Mouse (Mus musculus) CH12.LX (cell line): ENCODE data around the gene Mapkapk2. TPM values are rescaled to one million over a fixed set of nuclear protein-coding genes. Genes with fewer than 3 reads are reported as not detected.

Experiments used
- DNase-seq: peaks from one replicate; pipeline ENCODE4 v3.0.0-alpha.2; 2013; ENCODE audit errors: extremely low read depth
- H3K27ac ChIP-seq: 2 replicates; pipeline ENCODE4 v1.5.1; 2012; ENCODE audit warnings: low read depth, mild to moderate bottlenecking, control low read depth, moderate library complexity; ENCODE audit not compliant: insufficient read depth
- H3K27me3 ChIP-seq: replicated peaks from 2 replicates; pipeline ENCODE3; 2012; ENCODE audit warnings: inconsistent platforms
- H3K36me3 ChIP-seq, 2 experiments: replicated peaks in 1 of 2; 2 replicates each; pipeline versions ENCODE3 to v1.6.1; 2012; ENCODE audit warnings: inconsistent platforms in 1 of 2, low read length in 1 of 2, mild to moderate bottlenecking in 1 of 2, mixed read lengths in 1 of 2, moderate library complexity in 1 of 2; ENCODE audit not compliant: control insufficient read depth in 1 of 2, insufficient read depth in 1 of 2
- H3K4me1 ChIP-seq, 2 experiments: 2 replicates each; pipeline ENCODE4 v1.6.1; 2012; ENCODE audit warnings: inconsistent platforms in 1 of 2, moderate library complexity in 1 of 2; ENCODE audit not compliant: insufficient read depth in 2 of 2, control insufficient read depth in 1 of 2
- H3K4me2 ChIP-seq: 2 replicates; pipeline ENCODE4 v1.6.1; 2012; ENCODE audit warnings: low read depth, mild to moderate bottlenecking, control low read depth; ENCODE audit not compliant: poor library complexity, insufficient read depth, severe bottlenecking
- H3K4me3 ChIP-seq, 3 experiments: fragments of 150-350 bp in 1 of 3; sonication (generic) in 1 of 3; replicated peaks in 1 of 3; 2 replicates each; pipeline versions ENCODE3 to v1.5.1; 2011 to 2012; ENCODE audit warnings: low read depth in 2 of 3, low read length in 2 of 3, mild to moderate bottlenecking in 2 of 3, moderate library complexity in 2 of 3, control low read depth in 1 of 3, improper control_type of control experiment in 1 of 3, inconsistent platforms in 1 of 3, mixed read lengths in 1 of 3; ENCODE audit not compliant: poor library complexity in 1 of 3
- H3K79me2 ChIP-seq: replicated peaks from 2 replicates; pipeline ENCODE4 v1.6.1; 2012; ENCODE audit warnings: mild to moderate bottlenecking, moderate library complexity; ENCODE audit not compliant: control insufficient read depth, poor library complexity, insufficient read depth, severe bottlenecking; ENCODE audit errors: extremely low read depth
- H3K9ac ChIP-seq: 2 replicates; pipeline ENCODE4 v1.6.1; 2012; ENCODE audit warnings: low read depth, mild to moderate bottlenecking, control low read depth, moderate library complexity; ENCODE audit not compliant: insufficient read depth
- H3K9me3 ChIP-seq: replicated peaks from 2 replicates; pipeline ENCODE3; 2012; ENCODE audit warnings: low read length, inconsistent platforms, mixed read lengths
- BHLHE40 ChIP-seq: IDR thresholded peaks from 2 replicates; pipeline ENCODE4 v1.6.1; 2011; ENCODE audit warnings: mild to moderate bottlenecking, low read depth, low read length, improper control_type of control experiment
- CHD1 ChIP-seq: IDR thresholded peaks from 2 replicates; pipeline ENCODE4 v1.6.1; 2012; ENCODE audit warnings: low read depth, low read length, improper control_type of control experiment, inconsistent platforms
- CHD2 ChIP-seq: IDR thresholded peaks from 2 replicates; pipeline ENCODE4 v1.6.1; 2011; ENCODE audit warnings: low read length, improper control_type of control experiment
- E2F4 ChIP-seq: IDR thresholded peaks from 2 replicates; pipeline ENCODE4 v1.6.1; 2011; ENCODE audit warnings: low read depth, low read length, improper control_type of control experiment; ENCODE audit not compliant: insufficient replicate concordance
- EP300 ChIP-seq: IDR thresholded peaks from 2 replicates; pipeline ENCODE4 v1.6.1; 2011; ENCODE audit warnings: low read length, improper control_type of control experiment
- ETS1 ChIP-seq: conservative IDR thresholded peaks from 2 replicates; pipeline ENCODE4 v1.6.1; 2012; ENCODE audit warnings: low read depth, mild to moderate bottlenecking, inconsistent platforms, low read length, improper control_type of control experiment, moderate library complexity
- IRF4 ChIP-seq: IDR thresholded peaks from 2 replicates; pipeline ENCODE4 v1.6.1; 2014; ENCODE audit warnings: low read depth, mild to moderate bottlenecking, inconsistent platforms, low read length, improper control_type of control experiment
- JUND ChIP-seq: conservative IDR thresholded peaks from 2 replicates; pipeline ENCODE4 v1.6.1; 2011; ENCODE audit warnings: low read depth, low read length, improper control_type of control experiment
- KAT2A ChIP-seq: IDR thresholded peaks from 2 replicates; pipeline ENCODE4 v1.6.1; 2012; ENCODE audit warnings: low read length, improper control_type of control experiment, inconsistent platforms; ENCODE audit not compliant: insufficient replicate concordance
- MAX ChIP-seq: IDR thresholded peaks from 2 replicates; pipeline ENCODE4 v1.6.1; 2011; ENCODE audit warnings: low read length, improper control_type of control experiment
- MXI1 ChIP-seq: IDR thresholded peaks from 2 replicates; pipeline ENCODE4 v1.6.1; 2011; ENCODE audit warnings: mild to moderate bottlenecking, low read depth, low read length, improper control_type of control experiment
- MYC ChIP-seq: IDR thresholded peaks from 2 replicates; pipeline ENCODE4 v1.6.1; 2011; ENCODE audit warnings: low read depth, mild to moderate bottlenecking, improper control_type of control experiment, low read length
- NRF1 ChIP-seq: IDR thresholded peaks from 2 replicates; pipeline ENCODE4 v1.6.1; 2014; ENCODE audit warnings: low read depth, mild to moderate bottlenecking, inconsistent platforms, low read length, improper control_type of control experiment, moderate library complexity
- PAX5 ChIP-seq: IDR thresholded peaks from 2 replicates; pipeline ENCODE4 v1.6.1; 2012; ENCODE audit warnings: low read length, inconsistent platforms, mixed read lengths
- POLR2A ChIP-seq: IDR thresholded peaks from 2 replicates; pipeline ENCODE4 v1.6.1; 2011; ENCODE audit warnings: low read depth, mild to moderate bottlenecking, improper control_type of control experiment, low read length
- RCOR1 ChIP-seq: conservative IDR thresholded peaks from 2 replicates; pipeline ENCODE4 v1.6.1; 2012; ENCODE audit warnings: low read depth, mild to moderate bottlenecking, inconsistent platforms, low read length, improper control_type of control experiment
- SIN3A ChIP-seq: IDR thresholded peaks from 2 replicates; pipeline ENCODE4 v1.6.1; 2012; ENCODE audit warnings: low read length, improper control_type of control experiment, inconsistent platforms
- SMC3 ChIP-seq: IDR thresholded peaks from 2 replicates; pipeline ENCODE4 v1.6.1; 2011; ENCODE audit warnings: low read depth, low read length, improper control_type of control experiment
- TCF12 ChIP-seq: IDR thresholded peaks from 2 replicates; pipeline ENCODE4 v1.6.1; 2014; ENCODE audit warnings: low read depth, mild to moderate bottlenecking, inconsistent platforms, low read length, improper control_type of control experiment
- USF2 ChIP-seq: conservative IDR thresholded peaks from 2 replicates; pipeline ENCODE4 v1.6.1; 2011; ENCODE audit warnings: low read depth, low read length, improper control_type of control experiment
- ZNF384 ChIP-seq: IDR thresholded peaks from 2 replicates; pipeline ENCODE4 v1.6.1; 2012; ENCODE audit warnings: low read depth, low read length, improper control_type of control experiment, inconsistent platforms
- dilution Hi-C: fragments of 300-500 bp; cut with MboI; formaldehyde crosslinking; loops from 2 replicates; pipeline ENCODE4 v1.14.3; 2020; ENCODE audit warnings: low sequenced_read_pairs; ENCODE audit not compliant: extremely low pct_unique_long_range_greater_than_20kb, extremely low pct_ligation_motif_present
- in situ Hi-C: fragments of 300-500 bp; cut with MboI; formaldehyde crosslinking; loops from 3 replicates; pipeline ENCODE4 v1.14.3; 2019; ENCODE audit warnings: low sequenced_read_pairs, low pct_ligation_motif_present, low pct_unique_long_range_greater_than_20kb, mixed read lengths
- polyA plus RNA-seq: library from polyadenylated mRNA; unstranded; fragments of >175 nt; gene quantifications from 2 replicates; pipeline ENCODE4 v1.2.1, GENCODE M21; 2012; ENCODE audit warnings: low read depth; ENCODE audit not compliant: insufficient read length
- total RNA-seq, 2 experiments: library from RNA; depleted of rRNA; stranded (reverse); fragments of 300-350 nt in 1 of 2; fragments of >200 nt in 1 of 2; gene quantifications; 2 replicates each; pipeline ENCODE4 v1.2.3; 2012 to 2014

Mapkapk2 gene
- total and polyA plus RNA-seq, 3 experiments: 55.0 to 63.5 (median 62.9) TPM

- H3K27ac ChIP-seq: peak overlapping the region; percentile 30; the same call in 1 of the 2 replicates
- H3K9ac ChIP-seq: peak overlapping the region; percentile 99
- no peaks in the 10 kb centered on the region for H3K9me3 ChIP-seq
- H3K4me2 ChIP-seq: peak overlapping the region; percentile 94
- H3K36me3 ChIP-seq: peaks cover 4 to 19% of the 10 kb centered on the region in 2 experiments
- in situ Hi-C loops (no loop called here), dilution Hi-C loops (no loop called here)
- H3K4me3 ChIP-seq: peak overlapping the region; percentile 65 to 96 (median 81)
- TF ChIP-seq SMC3 (no peak), RCOR1 (no peak), NRF1 (no peak), BHLHE40 (no peak), CHD1 (no peak)
- H3K27me3 ChIP-seq: no peaks in the 10 kb centered on the region
- H3K4me1 ChIP-seq: peaks cover 11 to 70% of the 10 kb centered on the region in 2 experiments
- peaks cover 23% of the 10 kb centered on the region for H3K79me2 ChIP-seq
- no peak for DNase-seq
Observed at GRCm38 (mm10) chr1:131137717-131138118, 40.1 kb upstream of the Mapkapk2 start.

- dilution Hi-C loops (no loop called here), in situ Hi-C loops (no loop called here)
- TF ChIP-seq ETS1 (no peak), PAX5 (no peak), MXI1 (peak; percentile 6; the same call in 1 of the 2 replicates), SIN3A (no peak), POLR2A (no peak), MAX (0 out of 2 replicates have a peak, but pooled peaks have one; percentile 23), CHD1 (peak; percentile 74; the same call in 1 of the 2 replicates)
- Histone ChIP-seq H3K27me3 (no peaks in the 10 kb centered on the region), H3K36me3 (peaks cover 9 to 25% of the 10 kb centered on the region in 2 experiments), H3K4me3 (peak overlapping the region; percentile 58 to 81 (median 65)), H3K9ac (peak overlapping the region; percentile 99), H3K27ac (peak overlapping the region; percentile 10; the same call in 1 of the 2 replicates), H3K4me1 (peaks cover 10 to 64% of the 10 kb centered on the region in 2 experiments), H3K79me2 (peaks cover 23% of the 10 kb centered on the region), H3K4me2 (peak overlapping the region; percentile 94), H3K9me3 (no peaks in the 10 kb centered on the region)
- no peak for DNase-seq
Observed at GRCm38 (mm10) chr1:131137111-131137510, 39.5 kb upstream of the Mapkapk2 start.

- Histone ChIP-seq H3K4me3 (peak overlapping the region in 2 of 3 experiments; percentile 4 to 24), H3K79me2 (peaks cover 23% of the 10 kb centered on the region), H3K27ac (peak overlapping the region; percentile 10; the same call in 1 of the 2 replicates), H3K4me2 (peak overlapping the region; percentile 94), H3K27me3 (no peaks in the 10 kb centered on the region), H3K9me3 (no peaks in the 10 kb centered on the region), H3K4me1 (peaks cover 8 to 54% of the 10 kb centered on the region in 2 experiments)
- DNase-seq: no peak
- dilution Hi-C loops (no loop called here), in situ Hi-C loops (no loop called here)
- no peak for TF ChIP-seq ETS1
- TF ChIP-seq E2F4: no peak
- no peak for TF ChIP-seq USF2
- 0 out of 2 replicates have a peak, but pooled peaks have one; percentile 9 for TF ChIP-seq MYC
- no peak for TF ChIP-seq JUND
- peak; percentile 37; the same call in 1 of the 2 replicates for TF ChIP-seq IRF4
- no peak for TF ChIP-seq MXI1
- TF ChIP-seq SIN3A: no peak; the same call in 1 of the 2 replicates
- no peak for TF ChIP-seq KAT2A
- no peak for TF ChIP-seq ZNF384
- TF ChIP-seq EP300: peak; percentile 57; the same call in 1 of the 2 replicates
- no peak for TF ChIP-seq RCOR1
- TF ChIP-seq TCF12: 0 out of 2 replicates have a peak, but pooled peaks have one; percentile 23
- no peak for TF ChIP-seq CHD2
- TF ChIP-seq, all 38 proteins: peak for 4
- Histone ChIP-seq H3K9ac (peak overlapping the region; percentile 99), H3K36me3 (peaks cover 9 to 27% of the 10 kb centered on the region in 2 experiments)
Observed at GRCm38 (mm10) chr1:131135960-131136629, 38.5 kb upstream of the Mapkapk2 start.
